Mouse (Mus musculus) lung, postnatal 0 days (tissue): ENCODE data around the gene Anxa6.

Source experiments
- CTCF ChIP-seq: IDR thresholded peaks from 2 replicates; pipeline ENCODE4 v1.5.1; 2016; ENCODE audit warnings: antibody characterized with exemption, mild to moderate bottlenecking
- EP300 ChIP-seq: IDR thresholded peaks from 2 replicates; pipeline ENCODE4 v1.6.1; 2016; ENCODE audit warnings: antibody characterized with exemption, mild to moderate bottlenecking, control low read depth

DNA sequence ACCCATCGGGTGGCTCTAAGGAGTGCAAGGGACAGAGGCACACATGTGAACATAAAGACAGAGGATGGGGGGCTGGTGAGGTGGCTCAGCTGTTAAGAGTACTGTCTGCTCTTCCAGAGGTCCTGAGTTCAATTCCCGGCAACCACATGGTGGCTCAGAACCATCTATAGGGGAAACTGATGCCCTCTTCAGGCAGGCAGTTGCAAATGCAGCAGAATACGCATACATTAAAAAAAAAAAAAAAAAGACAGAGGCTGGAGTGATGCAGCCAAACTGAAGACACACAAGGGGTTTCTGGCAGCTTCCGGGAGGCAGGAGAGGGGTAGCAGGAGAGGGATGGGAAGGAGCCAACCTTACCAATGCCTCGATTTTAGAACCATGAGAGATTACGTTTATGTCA, 50.7 kb downstream of the Anxa6 start:
- peak; percentile 33 for TF ChIP-seq CTCF
- TF ChIP-seq EP300 = no peak
